Mouse (Mus musculus): ENCODE measurements around the gene Camkk1. TPM values are rescaled to one million over a fixed set of nuclear protein-coding genes. Genes with fewer than 3 reads are reported as not detected.

Camkk1 gene
- 14.0 and 20.4 TPM in 2 replicates for polyA plus RNA-seq (2014; fragmentation: Nextera tagmentation; extraction: Ambion mirVana)

DNA sequence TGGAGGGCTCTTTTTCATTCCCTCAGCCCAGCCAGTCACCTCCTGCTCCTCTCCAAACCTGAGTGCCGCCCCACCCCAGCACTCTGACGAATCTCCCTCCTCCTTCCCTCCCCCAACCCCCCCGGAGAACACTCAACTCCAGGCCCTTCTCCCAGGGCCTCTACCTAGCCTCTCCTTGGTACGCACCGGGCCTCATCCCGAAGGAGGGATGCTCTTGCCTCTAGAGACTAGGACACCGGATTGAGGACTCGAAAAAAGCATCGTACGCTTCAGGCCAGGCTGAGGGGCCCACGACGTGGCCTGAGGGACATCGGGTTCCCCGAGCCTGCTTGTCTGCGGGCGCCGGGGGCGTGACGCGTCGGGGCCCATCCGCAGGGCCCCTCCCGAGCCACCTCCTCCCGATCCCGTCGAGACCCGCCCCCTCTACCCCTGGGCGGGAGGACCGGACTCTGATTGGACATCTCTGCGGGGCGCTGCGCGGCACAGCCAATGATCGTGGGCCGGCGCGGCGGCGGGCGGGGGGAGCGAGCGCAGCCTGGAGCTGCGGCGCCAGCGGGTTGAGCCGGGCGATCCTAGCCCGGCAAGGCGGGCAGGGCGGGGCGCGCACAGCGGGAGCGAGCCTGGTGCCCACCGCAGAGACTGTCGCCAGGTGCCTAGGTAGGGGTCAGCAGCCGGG lies at the start of gene Camkk1:
Gene Camkk1 (plus strand): TSS at position 538 of the 676 bp plus-strand sequence.
- 1% methylated on average over 51 of the region's 57 CpGs for WGBS
- ATAC-seq (ENCODE audit: low read depth) = peak; percentile 95
- no peaks in the 10 kb centered on the region for H3K9me3 ChIP-seq (ENCODE audit: control insufficient read depth, low read length)
- peak within 1 kb of the TSS; percentile 72 for H3K9ac ChIP-seq (replicated peaks; ENCODE audit: low read depth, low read length)
- H3K27ac ChIP-seq (ENCODE audit: low read depth, low read length) = peak within 1 kb of the TSS; percentile 66
- peak within 1 kb of the TSS; percentile 90 for H3K4me2 ChIP-seq (ENCODE audit: low read depth, low read length)
- no peaks in the 10 kb centered on the region for H3K36me3 ChIP-seq (ENCODE audit: control insufficient read depth, insufficient read depth, low read length)
- H3K27me3 ChIP-seq (ENCODE audit: control insufficient read depth, insufficient read depth, low read length) = 0 out of 2 replicates have a peak, but pooled peaks cover 4% of the 10 kb centered on the region
- peaks cover 8% of the 10 kb centered on the region; the same call in 1 of the 2 replicates for H3K4me1 ChIP-seq (ENCODE audit: control insufficient read depth, insufficient read depth, low read length)
- peak within 1 kb of the TSS; percentile 68 for H3K4me3 ChIP-seq (ENCODE audit: low read depth, low read length)

DNA sequence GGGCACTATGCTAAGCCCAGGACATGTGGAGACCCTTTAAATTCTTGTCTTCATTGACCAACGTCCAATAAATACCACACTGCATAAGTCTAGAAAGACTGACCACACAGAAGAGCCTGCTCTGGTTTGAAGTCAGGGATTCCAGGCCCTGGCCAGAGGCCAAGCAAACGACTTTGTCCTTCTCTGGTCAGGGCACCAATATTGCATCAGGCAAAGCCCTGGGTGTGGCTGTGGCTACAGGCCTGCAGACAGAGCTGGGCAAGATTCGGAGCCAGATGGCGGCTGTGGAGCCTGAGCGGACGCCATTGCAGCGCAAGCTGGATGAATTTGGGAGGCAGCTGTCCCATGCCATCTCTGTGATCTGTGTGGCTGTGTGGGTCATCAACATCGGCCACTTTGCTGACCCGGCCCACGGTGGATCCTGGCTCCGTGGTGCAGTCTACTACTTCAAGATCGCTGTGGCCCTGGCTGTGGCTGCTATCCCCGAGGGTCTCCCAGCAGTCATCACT lies 43.8 kb upstream of the Camkk1 start:
- H3K9ac ChIP-seq (replicated peaks; ENCODE audit: low read depth, low read length) = no peak overlapping the region
- H3K27me3 ChIP-seq (ENCODE audit: control insufficient read depth, insufficient read depth, low read length) = no peaks in the 10 kb centered on the region
- no peak overlapping the region for H3K4me2 ChIP-seq (ENCODE audit: low read depth, low read length)
- no peaks in the 10 kb centered on the region for H3K36me3 ChIP-seq (ENCODE audit: control insufficient read depth, insufficient read depth, low read length)
- no peak for ATAC-seq (ENCODE audit: low read depth)
- H3K27ac ChIP-seq (ENCODE audit: low read depth, low read length) = no peak overlapping the region
- no peaks in the 10 kb centered on the region for H3K9me3 ChIP-seq (ENCODE audit: control insufficient read depth, low read length)
- no peaks in the 10 kb centered on the region for H3K4me1 ChIP-seq (ENCODE audit: control insufficient read depth, insufficient read depth, low read length)
- no peak overlapping the region for H3K4me3 ChIP-seq (ENCODE audit: low read depth, low read length)
- 83% methylated on average over 13 of the region's 13 CpGs for WGBS

DNA sequence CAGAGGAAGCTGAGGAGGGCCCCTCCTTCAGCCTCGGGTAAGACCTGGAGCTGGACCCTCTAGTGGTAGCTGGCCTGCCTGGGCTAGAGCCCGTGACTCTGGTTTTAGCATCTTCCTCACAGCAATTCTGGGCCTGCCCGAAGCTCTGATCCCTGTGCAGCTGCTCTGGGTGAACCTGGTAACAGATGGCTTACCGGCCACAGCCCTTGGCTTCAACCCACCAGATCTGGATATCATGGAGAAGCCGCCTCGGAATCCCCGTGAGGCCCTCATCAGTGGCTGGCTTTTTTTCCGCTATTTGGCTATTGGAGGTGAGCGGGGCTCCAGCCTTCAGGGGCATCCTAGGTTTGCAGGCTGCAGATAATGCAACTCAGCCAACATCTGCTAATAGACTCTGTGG lies 36.3 kb upstream of the Camkk1 start:
- Histone ChIP-seq H3K4me3 (ENCODE audit: low read depth, low read length) (no peak overlapping the region), H3K27ac (ENCODE audit: low read depth, low read length) (no peak overlapping the region), H3K9ac (replicated peaks; ENCODE audit: low read depth, low read length) (no peak overlapping the region), H3K36me3 (ENCODE audit: control insufficient read depth, insufficient read depth, low read length) (no peaks in the 10 kb centered on the region), H3K4me1 (ENCODE audit: control insufficient read depth, insufficient read depth, low read length) (no peaks in the 10 kb centered on the region), H3K27me3 (ENCODE audit: control insufficient read depth, insufficient read depth, low read length) (no peaks in the 10 kb centered on the region), H3K4me2 (ENCODE audit: low read depth, low read length) (no peak overlapping the region), H3K9me3 (ENCODE audit: control insufficient read depth, low read length) (no peaks in the 10 kb centered on the region)
- 90% methylated on average over 9 of the region's 9 CpGs for WGBS
- no peak for ATAC-seq (ENCODE audit: low read depth)

DNA sequence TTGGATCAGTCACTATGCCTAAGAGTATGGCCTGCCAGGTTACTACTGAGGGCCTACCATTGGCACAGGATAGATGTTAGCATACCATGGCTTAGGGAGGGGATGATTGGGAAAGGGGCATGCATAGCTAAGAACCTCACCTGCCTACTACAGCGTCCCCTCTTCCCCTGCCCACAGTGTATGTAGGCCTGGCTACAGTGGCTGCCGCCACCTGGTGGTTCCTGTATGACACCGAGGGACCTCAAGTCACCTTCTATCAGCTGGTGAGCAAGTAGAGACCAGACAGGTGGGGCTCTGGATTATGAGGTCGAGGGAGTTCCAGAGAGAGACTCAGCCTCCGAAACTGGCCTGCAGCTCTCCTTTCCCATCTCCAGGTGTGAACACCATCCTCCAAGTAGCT lies 35.5 kb upstream of the Camkk1 start:
- no peak for ATAC-seq (ENCODE audit: low read depth)
- 57% methylated on average over 5 of the region's 5 CpGs for WGBS
- no peaks in the 10 kb centered on the region for H3K4me1 ChIP-seq (ENCODE audit: control insufficient read depth, insufficient read depth, low read length)
- no peaks in the 10 kb centered on the region for H3K27me3 ChIP-seq (ENCODE audit: control insufficient read depth, insufficient read depth, low read length)
- no peaks in the 10 kb centered on the region for H3K36me3 ChIP-seq (ENCODE audit: control insufficient read depth, insufficient read depth, low read length)
- no peak overlapping the region for H3K4me3 ChIP-seq (ENCODE audit: low read depth, low read length)
- no peaks in the 10 kb centered on the region for H3K9me3 ChIP-seq (ENCODE audit: control insufficient read depth, low read length)
- no peak overlapping the region for H3K4me2 ChIP-seq (ENCODE audit: low read depth, low read length)
- no peak overlapping the region for H3K9ac ChIP-seq (replicated peaks; ENCODE audit: low read depth, low read length)
- H3K27ac ChIP-seq (ENCODE audit: low read depth, low read length) = no peak overlapping the region

DNA sequence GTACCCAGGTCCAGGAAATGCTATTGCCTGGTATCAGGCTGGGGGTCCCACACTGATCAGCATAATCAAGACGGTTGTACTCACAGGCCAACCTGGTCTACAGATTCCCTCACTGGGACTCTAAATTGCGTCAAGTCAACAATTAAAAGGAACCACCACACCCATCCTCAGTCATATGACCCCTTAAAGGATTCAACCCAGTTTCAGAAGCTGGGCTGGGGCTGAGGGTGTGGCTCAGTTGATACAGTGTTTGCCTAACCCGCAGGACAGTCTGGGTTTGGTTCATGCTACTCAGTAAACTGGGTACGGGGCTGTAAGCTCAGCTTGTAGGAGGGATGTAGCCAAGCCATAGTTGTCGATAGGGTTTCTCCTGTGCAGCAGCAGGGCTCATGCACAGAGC lies 32.1 kb upstream of the Camkk1 start:
- no peaks in the 10 kb centered on the region for H3K9me3 ChIP-seq (ENCODE audit: control insufficient read depth, low read length)
- no peak overlapping the region for H3K4me3 ChIP-seq (ENCODE audit: low read depth, low read length)
- no peak overlapping the region for H3K27ac ChIP-seq (ENCODE audit: low read depth, low read length)
- no peaks in the 10 kb centered on the region for H3K27me3 ChIP-seq (ENCODE audit: control insufficient read depth, insufficient read depth, low read length)
- H3K4me2 ChIP-seq (ENCODE audit: low read depth, low read length) = no peak overlapping the region
- H3K9ac ChIP-seq (replicated peaks; ENCODE audit: low read depth, low read length) = no peak overlapping the region
- ATAC-seq (ENCODE audit: low read depth) = no peak
- no peaks in the 10 kb centered on the region for H3K36me3 ChIP-seq (ENCODE audit: control insufficient read depth, insufficient read depth, low read length)
- no peaks in the 10 kb centered on the region for H3K4me1 ChIP-seq (ENCODE audit: control insufficient read depth, insufficient read depth, low read length)
- 75% methylated on average over 5 of the region's 5 CpGs for WGBS

DNA sequence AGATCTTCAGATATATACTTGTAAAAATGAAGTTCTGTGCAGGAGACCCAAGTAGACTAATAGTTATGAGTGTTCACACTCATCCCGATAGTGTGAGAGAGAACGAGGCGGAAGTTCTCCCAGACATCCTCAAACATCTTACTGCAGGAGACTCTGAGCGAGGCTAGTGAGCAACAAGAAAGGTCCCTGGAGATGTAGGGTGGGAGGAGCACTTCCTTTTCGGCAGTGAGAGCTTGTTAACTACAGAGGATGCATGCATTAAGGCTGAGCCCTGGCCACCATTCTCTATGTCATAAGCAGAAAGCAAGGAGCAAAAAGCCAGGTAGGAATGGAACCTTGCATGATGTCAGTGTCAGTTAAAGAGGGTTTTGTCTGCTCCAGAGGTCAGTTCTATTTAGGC lies 31.6 kb upstream of the Camkk1 start:
- Histone ChIP-seq H3K9ac (replicated peaks; ENCODE audit: low read depth, low read length) (no peak overlapping the region), H3K27ac (ENCODE audit: low read depth, low read length) (no peak overlapping the region), H3K4me1 (ENCODE audit: control insufficient read depth, insufficient read depth, low read length) (no peaks in the 10 kb centered on the region), H3K9me3 (ENCODE audit: control insufficient read depth, low read length) (no peaks in the 10 kb centered on the region), H3K4me3 (ENCODE audit: low read depth, low read length) (no peak overlapping the region), H3K36me3 (ENCODE audit: control insufficient read depth, insufficient read depth, low read length) (no peaks in the 10 kb centered on the region), H3K27me3 (ENCODE audit: control insufficient read depth, insufficient read depth, low read length) (no peaks in the 10 kb centered on the region), H3K4me2 (ENCODE audit: low read depth, low read length) (no peak overlapping the region)
- 72% methylated on average over 5 of the region's 5 CpGs for WGBS
- ATAC-seq (ENCODE audit: low read depth) = no peak

DNA sequence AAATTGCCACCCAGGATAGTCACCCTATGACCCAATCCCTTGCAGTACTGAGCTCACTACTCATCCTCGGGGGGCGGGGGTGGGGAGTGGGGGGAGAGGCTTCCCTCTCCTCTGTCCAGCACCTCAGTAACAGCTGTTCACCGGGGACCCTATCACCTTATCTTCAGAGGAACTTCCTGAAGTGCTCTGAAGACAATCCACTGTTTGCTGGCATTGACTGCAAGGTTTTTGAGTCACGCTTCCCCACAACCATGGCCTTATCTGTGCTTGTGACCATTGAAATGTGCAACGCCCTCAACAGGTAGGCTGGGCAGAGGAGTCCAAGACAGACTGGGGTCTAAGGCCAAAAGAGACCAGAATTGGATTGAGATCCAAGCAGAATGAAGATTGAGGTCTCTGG lies 31.0 kb upstream of the Camkk1 start:
- Histone ChIP-seq H3K9me3 (ENCODE audit: control insufficient read depth, low read length) (no peaks in the 10 kb centered on the region), H3K4me1 (ENCODE audit: control insufficient read depth, insufficient read depth, low read length) (no peaks in the 10 kb centered on the region), H3K27ac (ENCODE audit: low read depth, low read length) (no peak overlapping the region), H3K4me3 (ENCODE audit: low read depth, low read length) (no peak overlapping the region), H3K27me3 (ENCODE audit: control insufficient read depth, insufficient read depth, low read length) (no peaks in the 10 kb centered on the region), H3K4me2 (ENCODE audit: low read depth, low read length) (no peak overlapping the region), H3K9ac (replicated peaks; ENCODE audit: low read depth, low read length) (no peak overlapping the region), H3K36me3 (ENCODE audit: control insufficient read depth, insufficient read depth, low read length) (no peaks in the 10 kb centered on the region)
- ATAC-seq (ENCODE audit: low read depth) = no peak
- 85% methylated on average over 5 of the region's 5 CpGs for WGBS

DNA sequence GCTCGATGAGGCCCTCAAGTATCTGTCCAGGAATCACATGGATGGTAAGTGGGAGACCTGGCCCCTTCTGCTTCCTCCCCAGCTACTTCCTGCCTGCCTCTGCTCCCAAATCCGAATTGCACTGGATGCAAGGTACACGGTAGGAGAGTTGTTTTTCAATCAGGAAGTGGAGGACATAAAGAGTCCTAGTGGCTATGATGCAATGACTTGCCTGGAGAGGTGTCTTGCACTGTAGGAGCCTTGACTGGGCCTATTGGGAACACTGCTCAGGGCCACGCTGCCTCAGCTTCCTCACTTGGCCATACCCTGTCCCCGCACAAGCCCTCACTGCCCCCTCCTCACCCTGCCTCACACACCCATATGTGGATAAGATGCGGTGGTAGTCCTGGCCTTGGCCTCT lies 29.8 kb upstream of the Camkk1 start:
- no peaks in the 10 kb centered on the region for H3K36me3 ChIP-seq (ENCODE audit: control insufficient read depth, insufficient read depth, low read length)
- H3K4me3 ChIP-seq (ENCODE audit: low read depth, low read length) = no peak overlapping the region
- H3K9ac ChIP-seq (replicated peaks; ENCODE audit: low read depth, low read length) = no peak overlapping the region
- no peak overlapping the region for H3K4me2 ChIP-seq (ENCODE audit: low read depth, low read length)
- ATAC-seq (ENCODE audit: low read depth) = no peak
- H3K27me3 ChIP-seq (ENCODE audit: control insufficient read depth, insufficient read depth, low read length) = no peaks in the 10 kb centered on the region
- no peaks in the 10 kb centered on the region for H3K4me1 ChIP-seq (ENCODE audit: control insufficient read depth, insufficient read depth, low read length)
- no peak overlapping the region for H3K27ac ChIP-seq (ENCODE audit: low read depth, low read length)
- WGBS = 85% methylated on average over 6 of the region's 6 CpGs
- no peaks in the 10 kb centered on the region for H3K9me3 ChIP-seq (ENCODE audit: control insufficient read depth, low read length)

DNA sequence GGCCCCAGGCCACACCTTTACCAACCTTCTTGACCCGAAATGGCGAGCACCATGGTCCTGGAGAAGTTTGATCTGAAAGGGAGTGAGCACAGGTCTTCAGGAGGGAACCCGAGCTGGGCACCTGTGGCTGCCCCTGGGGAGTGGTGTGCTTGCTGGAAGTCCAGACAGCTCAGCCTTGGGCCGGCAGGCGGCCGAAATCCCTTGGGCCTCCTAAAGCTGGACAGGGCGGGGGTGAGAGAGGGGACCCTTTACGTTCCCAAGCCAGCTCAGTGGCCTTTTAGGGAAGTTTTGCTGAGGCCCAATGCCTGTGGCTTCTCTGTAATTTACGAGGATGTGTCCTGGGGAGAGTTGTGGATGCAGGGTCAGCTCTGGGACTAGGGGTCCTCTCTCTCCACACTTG lies 28.1 kb upstream of the Camkk1 start:
- no peak overlapping the region for H3K4me2 ChIP-seq (ENCODE audit: low read depth, low read length)
- no peaks in the 10 kb centered on the region for H3K36me3 ChIP-seq (ENCODE audit: control insufficient read depth, insufficient read depth, low read length)
- H3K9ac ChIP-seq (replicated peaks; ENCODE audit: low read depth, low read length) = no peak overlapping the region
- no peaks in the 10 kb centered on the region for H3K4me1 ChIP-seq (ENCODE audit: control insufficient read depth, insufficient read depth, low read length)
- no peak for ATAC-seq (ENCODE audit: low read depth)
- H3K9me3 ChIP-seq (ENCODE audit: control insufficient read depth, low read length) = no peaks in the 10 kb centered on the region
- H3K27me3 ChIP-seq (ENCODE audit: control insufficient read depth, insufficient read depth, low read length) = no peaks in the 10 kb centered on the region
- 80% methylated on average over 9 of the region's 9 CpGs for WGBS
- H3K27ac ChIP-seq (ENCODE audit: low read depth, low read length) = no peak overlapping the region
- no peak overlapping the region for H3K4me3 ChIP-seq (ENCODE audit: low read depth, low read length)
